Mouse (Mus musculus) G1E (cell line): Measurements from ENCODE around the gene S100a7a. TPM values are rescaled to one million over a fixed set of nuclear protein-coding genes. Genes with fewer than 3 reads are reported as not detected.

Experiments
- ATAC-seq: 2 replicates; pipeline ENCODE4 v1.8.0; 2016; ENCODE audit warnings: mild to moderate bottlenecking; ENCODE audit not compliant: insufficient number of reproducible peaks, poor library complexity, low FRiP score, severe bottlenecking; ENCODE audit errors: extremely low read depth
- DNase-seq: peaks from one replicate; pipeline ENCODE4 v3.0.0; 2012; ENCODE audit warnings: low spot score
- H3K27me3 ChIP-seq: 2 replicates; pipeline ENCODE4 v1.6.1; 2012; ENCODE audit warnings: mild to moderate bottlenecking, low read length, inconsistent platforms; ENCODE audit not compliant: insufficient read depth
- H3K36me3 ChIP-seq: replicated peaks from 2 replicates; pipeline ENCODE3; 2012; ENCODE audit warnings: mild to moderate bottlenecking, inconsistent platforms
- H3K4me1 ChIP-seq: 2 replicates; pipeline ENCODE4 v1.6.1; 2012; ENCODE audit warnings: low read depth, low read length, inconsistent platforms, mixed read lengths; ENCODE audit not compliant: insufficient read depth
- H3K4me3 ChIP-seq: 2 replicates; pipeline ENCODE4 v1.5.1; 2012; ENCODE audit warnings: low read depth, mild to moderate bottlenecking, inconsistent platforms, low read length, moderate library complexity, mixed read lengths
- H3K9me3 ChIP-seq: replicated peaks from 2 replicates; pipeline ENCODE4 v1.6.1; 2012; ENCODE audit warnings: inconsistent platforms
- CTCF ChIP-seq: IDR thresholded peaks from 2 replicates; pipeline ENCODE4 v1.5.1; 2012; ENCODE audit warnings: low read depth, low read length, inconsistent platforms, mixed read lengths
- GATA1 ChIP-seq: IDR thresholded peaks from 2 replicates; pipeline ENCODE4 v1.6.1; 2012; ENCODE audit warnings: borderline replicate concordance, low read length, inconsistent platforms, mixed read lengths
- GATA2 ChIP-seq: IDR thresholded peaks from 2 replicates; pipeline ENCODE4 v1.6.1; 2012; ENCODE audit warnings: low read depth, low read length, inconsistent platforms, borderline replicate concordance
- POLR2AphosphoS5 ChIP-seq: IDR thresholded peaks from 2 replicates; pipeline ENCODE4 v1.6.1; 2012; ENCODE audit warnings: low read depth, low read length, inconsistent platforms; ENCODE audit not compliant: insufficient replicate concordance
- TAL1 ChIP-seq: conservative IDR thresholded peaks from 2 replicates; pipeline ENCODE4 v1.6.1; 2012; ENCODE audit warnings: low read depth, low read length, inconsistent platforms, mixed read lengths
- polyA plus RNA-seq: library from polyadenylated mRNA; stranded (reverse); fragments of >175 nt; gene quantifications from 2 replicates; pipeline ENCODE4 v1.2.3, GENCODE M21; 2012
- total RNA-seq, 2 experiments: library from RNA; stranded (forward) in 1 of 2; stranded (reverse) in 1 of 2; fragments of 200-1000 nt in 1 of 2; fragments of >200 nt in 1 of 2; fragmentation: Nextera tagmentation in 1 of 2; gene quantifications; 2 replicates each; pipeline ENCODE4 v1.2.3; 2014 to 2017

The S100a7a gene
- total and polyA plus RNA-seq, 3 experiments = not detected

DNA sequence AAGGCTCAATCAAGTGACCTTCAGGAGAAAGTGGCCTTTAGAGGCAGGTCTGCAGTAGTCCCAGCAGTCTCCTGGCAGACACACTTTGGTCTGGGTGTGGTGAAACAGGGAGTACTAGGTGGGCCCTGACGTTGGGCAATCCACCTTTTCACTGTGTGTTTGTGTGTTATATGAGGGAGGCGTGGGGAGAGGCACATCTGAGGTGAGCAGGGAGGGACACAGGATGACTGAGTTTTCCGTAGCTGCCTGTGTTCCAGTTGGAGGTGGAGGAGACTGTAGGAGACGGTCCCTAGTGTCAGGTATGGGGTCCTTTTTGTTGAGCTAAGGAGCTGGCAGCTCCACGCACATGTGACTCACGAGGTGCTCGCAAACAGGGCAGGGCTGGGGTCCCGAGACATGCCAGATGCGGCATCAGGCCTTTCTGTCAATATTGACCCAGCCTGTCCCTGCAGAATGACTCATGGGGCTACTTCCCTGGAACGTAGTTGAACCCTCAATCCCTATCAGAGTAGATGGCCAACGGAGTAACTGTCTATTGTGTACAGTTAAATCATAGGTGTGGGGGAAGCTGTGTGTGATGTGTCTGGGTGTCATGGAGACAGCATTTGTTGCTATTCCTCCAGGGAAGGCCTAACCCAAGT is 39.1 kb upstream of the S100a7a start:
- H3K27me3 ChIP-seq = peaks cover 13% of the 10 kb centered on the region
- DNase-seq (no peak), ATAC-seq (no peak)
- TF ChIP-seq CTCF (no peak), GATA1 (no peak), POLR2AphosphoS5 (no peak), GATA2 (no peak), TAL1 (no peak)
- H3K4me1 ChIP-seq = peaks cover 4% of the 10 kb centered on the region
- no peaks in the 10 kb centered on the region for H3K9me3 ChIP-seq
- H3K36me3 ChIP-seq = no peaks in the 10 kb centered on the region
- H3K4me3 ChIP-seq = no peak overlapping the region

DNA sequence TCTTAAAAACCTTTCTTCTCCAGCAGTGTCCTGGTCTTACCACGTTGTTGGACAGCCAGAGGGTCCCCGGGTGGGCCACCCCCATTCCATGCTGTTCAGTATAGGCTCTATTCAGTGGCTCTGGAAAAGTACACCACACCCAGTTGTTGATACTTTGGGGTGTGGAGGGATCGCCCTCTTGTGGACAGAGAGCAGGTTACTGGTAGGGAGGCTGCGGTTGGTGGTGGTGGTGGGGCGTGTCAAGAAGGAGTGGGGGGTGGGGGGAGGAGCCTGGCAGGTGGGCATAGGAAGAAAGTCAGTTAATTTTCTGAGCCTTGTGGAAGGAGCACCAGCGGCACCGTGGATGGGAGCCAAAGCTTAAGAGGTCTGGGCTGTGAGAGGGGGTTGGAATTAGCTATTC is 38.4 kb upstream of the S100a7a start:
- no peaks in the 10 kb centered on the region for H3K9me3 ChIP-seq
- H3K4me1 ChIP-seq = peaks cover 4% of the 10 kb centered on the region
- H3K27me3 ChIP-seq = peaks cover 13% of the 10 kb centered on the region
- no peaks in the 10 kb centered on the region for H3K36me3 ChIP-seq
- DNase-seq = peak; percentile 39
- TF ChIP-seq CTCF = no peak
- TF ChIP-seq GATA1 = no peak
- TF ChIP-seq POLR2AphosphoS5 = no peak
- TF ChIP-seq TAL1 = no peak
- TF ChIP-seq GATA2 = no peak
- no peak overlapping the region for H3K4me3 ChIP-seq
- no peak for ATAC-seq

- no peaks in the 10 kb centered on the region for H3K36me3 ChIP-seq
- no peaks in the 10 kb centered on the region for H3K9me3 ChIP-seq
- H3K27me3 ChIP-seq = peaks cover 13% of the 10 kb centered on the region
- H3K4me3 ChIP-seq = no peak overlapping the region
- DNase-seq (no peak), ATAC-seq (no peak)
- peaks cover 4% of the 10 kb centered on the region for H3K4me1 ChIP-seq
- TF ChIP-seq POLR2AphosphoS5 (no peak), TAL1 (no peak)
Measured at GRCm38 (mm10) chr3:90615911-90616310, 37.9 kb upstream of the S100a7a start.

- ATAC-seq (no peak), DNase-seq (no peak)
- Histone ChIP-seq H3K4me1 (peaks cover 4% of the 10 kb centered on the region), H3K27me3 (peaks cover 13% of the 10 kb centered on the region), H3K36me3 (no peaks in the 10 kb centered on the region), H3K4me3 (no peak overlapping the region), H3K9me3 (no peaks in the 10 kb centered on the region)
- TF ChIP-seq TAL1 (no peak), POLR2AphosphoS5 (no peak), GATA1 (no peak), CTCF (no peak), GATA2 (no peak)
Measured at GRCm38 (mm10) chr3:90617586-90617985, 36.2 kb upstream of the S100a7a start.

- no peaks in the 10 kb centered on the region for H3K9me3 ChIP-seq
- no peaks in the 10 kb centered on the region for H3K36me3 ChIP-seq
- ATAC-seq (no peak), DNase-seq (no peak)
- TF ChIP-seq GATA1 (no peak), GATA2 (no peak), POLR2AphosphoS5 (no peak), TAL1 (no peak), CTCF (no peak)
- no peaks in the 10 kb centered on the region for H3K4me1 ChIP-seq
- no peak overlapping the region for H3K4me3 ChIP-seq
- H3K27me3 ChIP-seq = no peaks in the 10 kb centered on the region; the same call in 1 of the 2 replicates
Measured at GRCm38 (mm10) chr3:90621552-90621951, 32.3 kb upstream of the S100a7a start.

DNA sequence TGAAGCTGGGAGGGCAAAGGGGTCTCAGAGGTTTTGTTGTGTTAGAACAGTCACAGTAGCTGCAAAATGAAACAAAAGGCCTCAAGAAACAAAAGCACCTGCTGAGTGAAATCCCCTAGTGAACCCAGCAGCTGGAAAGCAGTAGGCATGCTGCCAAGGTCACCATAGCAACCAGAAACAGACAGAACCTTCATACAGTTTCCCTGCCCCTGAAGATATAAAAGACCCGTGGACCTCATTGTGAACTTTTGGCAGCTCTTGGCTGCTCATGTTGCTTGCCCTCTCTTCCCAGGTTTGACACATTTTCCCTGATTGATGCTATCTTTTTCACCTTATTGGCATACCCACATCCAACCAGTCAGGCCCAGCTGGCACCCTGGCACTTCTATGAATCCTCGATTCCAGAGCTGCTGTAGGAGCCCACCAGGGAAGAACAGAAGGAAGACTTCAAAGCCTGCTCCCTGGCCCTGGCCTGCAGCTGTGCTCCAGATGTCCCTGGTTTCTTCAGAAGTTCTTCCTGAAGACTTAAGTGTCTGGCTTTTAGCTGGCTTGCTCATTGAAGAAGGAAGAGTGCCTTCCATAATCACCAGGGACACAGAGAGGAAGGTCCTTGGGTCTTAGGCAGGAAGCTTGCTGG is 30.3 kb upstream of the S100a7a start:
- H3K4me3 ChIP-seq = no peak overlapping the region
- H3K9me3 ChIP-seq = no peaks in the 10 kb centered on the region
- H3K27me3 ChIP-seq = peaks cover 3% of the 10 kb centered on the region; the same call in 1 of the 2 replicates
- H3K36me3 ChIP-seq = no peaks in the 10 kb centered on the region
- DNase-seq (no peak), ATAC-seq (no peak)
- H3K4me1 ChIP-seq = no peaks in the 10 kb centered on the region
- no peak for TF ChIP-seq TAL1
- no peak for TF ChIP-seq POLR2AphosphoS5

- Histone ChIP-seq H3K4me3 (no peak overlapping the region), H3K4me1 (no peaks in the 10 kb centered on the region), H3K9me3 (no peaks in the 10 kb centered on the region), H3K27me3 (peaks cover 3% of the 10 kb centered on the region; the same call in 1 of the 2 replicates), H3K36me3 (no peaks in the 10 kb centered on the region)
- no peak for DNase-seq
- TF ChIP-seq TAL1 (no peak), GATA1 (no peak)
- no peak for ATAC-seq
Measured at GRCm38 (mm10) chr3:90625496-90625895, 28.3 kb upstream of the S100a7a start.
